Mouse (Mus musculus) C2C12 (cell line): ENCODE data around the gene Mamdc2. TPM values are rescaled to one million over a fixed set of nuclear protein-coding genes. Genes with fewer than 3 reads are reported as not detected.
"Not testable (repeated sequence)": the region's sequence is repeated elsewhere in the genome, so short reads cannot be mapped to it uniquely, and the experiment has no call there.

Experiments used
- H3K27me3 ChIP-seq: one replicate; pipeline ENCODE4 v1.6.1; 2011; ENCODE audit not compliant: control insufficient read depth, insufficient read depth, insufficient read length
- H3K36me3 ChIP-seq: one replicate; pipeline ENCODE4 v1.6.1; 2011; ENCODE audit not compliant: control insufficient read depth, insufficient read depth
- H3K4me3 ChIP-seq: one replicate; pipeline ENCODE4 v1.5.1; 2011; ENCODE audit warnings: mild to moderate bottlenecking, control low read depth; ENCODE audit not compliant: poor library complexity, insufficient read depth, severe bottlenecking
- H3K79me2 ChIP-seq: one replicate; pipeline ENCODE4 v1.6.1; 2011; ENCODE audit not compliant: control insufficient read depth, insufficient read depth
- H3K79me3 ChIP-seq: one replicate; pipeline ENCODE4 v1.6.1; 2011; ENCODE audit warnings: low read depth, control low read depth
- H3ac ChIP-seq: one replicate; pipeline ENCODE3; 2011; ENCODE audit warnings: low read depth; ENCODE audit not compliant: control insufficient read depth, insufficient read length
- CEBPB ChIP-seq: IDR thresholded peaks from one replicate; pipeline ENCODE4 v1.6.1; 2011; ENCODE audit warnings: low read depth, mild to moderate bottlenecking, control low read depth, moderate library complexity
- CTCF ChIP-seq: IDR thresholded peaks from one replicate; pipeline ENCODE4 v1.5.1; 2011; ENCODE audit not compliant: control insufficient read depth, insufficient read depth, insufficient read length
- FOSL1 ChIP-seq: IDR thresholded peaks from one replicate; pipeline ENCODE4 v1.8.0; 2011; ENCODE audit warnings: mild to moderate bottlenecking, low read length; ENCODE audit not compliant: poor library complexity, insufficient read depth, severe bottlenecking
- MAX ChIP-seq: IDR thresholded peaks from one replicate; pipeline ENCODE4 v1.6.1; 2011; ENCODE audit warnings: mild to moderate bottlenecking, control low read depth
- MYOD1 ChIP-seq: IDR thresholded peaks from one replicate; pipeline ENCODE4 v1.6.1; 2011; ENCODE audit warnings: low read depth; ENCODE audit not compliant: control insufficient read depth, insufficient read length
- MYOG ChIP-seq: IDR thresholded peaks from one replicate; pipeline ENCODE4 v1.6.1; 2011; ENCODE audit not compliant: control insufficient read depth, insufficient read length; ENCODE audit errors: extremely low read depth
- USF1 ChIP-seq: IDR thresholded peaks from one replicate; pipeline ENCODE4 v1.6.1; 2011; ENCODE audit warnings: low read depth, mild to moderate bottlenecking, control low read depth, moderate library complexity
- polyA plus RNA-seq: library from polyadenylated mRNA; unstranded; fragments of >200 nt; fragmentation: generic; extraction: Trizol; gene quantifications from one replicate; pipeline ENCODE4 v1.2.1, GENCODE M21; 2012; ENCODE audit warnings: missing spikeins

Mamdc2 gene
- polyA plus RNA-seq, 1 experiment: 0.77 TPM

DNA sequence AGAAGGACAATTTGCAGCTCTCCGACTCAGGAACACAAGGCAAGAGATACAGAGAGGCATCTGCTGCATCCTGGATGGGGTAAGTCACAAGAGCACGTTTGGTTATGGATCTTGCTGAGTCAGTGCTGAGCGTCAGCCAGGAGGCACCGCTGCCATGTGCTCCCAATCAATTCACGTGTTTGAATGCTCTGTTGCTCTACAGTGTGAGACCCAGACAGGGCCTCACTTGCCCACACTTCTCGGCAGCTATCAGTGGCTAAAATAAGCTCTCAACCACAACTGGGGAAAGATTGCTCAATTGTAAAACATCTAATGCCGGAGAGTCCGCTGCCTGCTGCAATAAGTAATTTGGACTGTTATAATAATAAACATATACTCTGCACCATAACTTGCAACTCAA lies 41.5 kb upstream of the Mamdc2 start:
- Histone ChIP-seq H3K79me2 (no peaks in the 10 kb centered on the region), H3K4me3 (no peak overlapping the region), H3K27me3 (no peaks in the 10 kb centered on the region), H3K79me3 (no peaks in the 10 kb centered on the region), H3ac (no peak overlapping the region), H3K36me3 (no peaks in the 10 kb centered on the region)
- TF ChIP-seq CTCF (no peak), MAX (no peak), USF1 (no peak), MYOD1 (no peak), MYOG (no peak), FOSL1 (no peak), CEBPB (no peak)

GRCm38 (mm10) chr19:23487421-23487820 lies 39.2 kb upstream of the Mamdc2 start:
- H3K27me3 ChIP-seq: no peaks in the 10 kb centered on the region
- TF ChIP-seq USF1: no peak
- no peak for TF ChIP-seq CEBPB
- no peak for TF ChIP-seq MYOG
- no peak for TF ChIP-seq MAX
- no peak for TF ChIP-seq CTCF
- TF ChIP-seq FOSL1: no peak
- TF ChIP-seq MYOD1: no peak
- H3K79me3 ChIP-seq: no peaks in the 10 kb centered on the region
- H3K36me3 ChIP-seq: no peaks in the 10 kb centered on the region
- H3K4me3 ChIP-seq: no peak overlapping the region
- H3K79me2 ChIP-seq: no peaks in the 10 kb centered on the region
- H3ac ChIP-seq: no peak overlapping the region

GRCm38 (mm10) chr19:23486631-23487270 lies 38.5 kb upstream of the Mamdc2 start:
- no peak overlapping the region for H3K4me3 ChIP-seq
- TF ChIP-seq CEBPB (no peak), FOSL1 (no peak), USF1 (no peak)
- H3K79me3 ChIP-seq: no peaks in the 10 kb centered on the region
- H3K79me2 ChIP-seq: no peaks in the 10 kb centered on the region
- no peaks in the 10 kb centered on the region for H3K36me3 ChIP-seq
- H3K27me3 ChIP-seq: no peaks in the 10 kb centered on the region
- no peak overlapping the region for H3ac ChIP-seq

GRCm38 (mm10) chr19:23485940-23486600 lies 37.8 kb upstream of the Mamdc2 start:
- TF ChIP-seq CEBPB (no peak), CTCF (no peak), MYOG (no peak), MYOD1 (no peak), FOSL1 (no peak), USF1 (no peak), MAX (no peak)
- Histone ChIP-seq H3ac (no peak overlapping the region), H3K79me3 (no peaks in the 10 kb centered on the region), H3K79me2 (no peaks in the 10 kb centered on the region), H3K4me3 (no peak overlapping the region), H3K27me3 (no peaks in the 10 kb centered on the region), H3K36me3 (no peaks in the 10 kb centered on the region)

GRCm38 (mm10) chr19:23482571-23482970 lies 34.3 kb upstream of the Mamdc2 start:
- H3K79me3 ChIP-seq, H3ac ChIP-seq, H3K36me3 ChIP-seq, H3K79me2 ChIP-seq, H3K27me3 ChIP-seq, H3K4me3 ChIP-seq: not testable (repeated sequence)

- Histone ChIP-seq H3K79me2 (no peaks in the 10 kb centered on the region), H3K4me3 (no peak overlapping the region), H3ac (no peak overlapping the region), H3K79me3 (no peaks in the 10 kb centered on the region), H3K36me3 (no peaks in the 10 kb centered on the region), H3K27me3 (no peaks in the 10 kb centered on the region)
- TF ChIP-seq CEBPB (no peak), MYOG (no peak), MAX (no peak), FOSL1 (no peak)
Observed at GRCm38 (mm10) chr19:23479597-23479967, 31.3 kb upstream of the Mamdc2 start.
